24 mouse cellular contexts compared by ENCODE assay signal in the genomic region with DNA sequence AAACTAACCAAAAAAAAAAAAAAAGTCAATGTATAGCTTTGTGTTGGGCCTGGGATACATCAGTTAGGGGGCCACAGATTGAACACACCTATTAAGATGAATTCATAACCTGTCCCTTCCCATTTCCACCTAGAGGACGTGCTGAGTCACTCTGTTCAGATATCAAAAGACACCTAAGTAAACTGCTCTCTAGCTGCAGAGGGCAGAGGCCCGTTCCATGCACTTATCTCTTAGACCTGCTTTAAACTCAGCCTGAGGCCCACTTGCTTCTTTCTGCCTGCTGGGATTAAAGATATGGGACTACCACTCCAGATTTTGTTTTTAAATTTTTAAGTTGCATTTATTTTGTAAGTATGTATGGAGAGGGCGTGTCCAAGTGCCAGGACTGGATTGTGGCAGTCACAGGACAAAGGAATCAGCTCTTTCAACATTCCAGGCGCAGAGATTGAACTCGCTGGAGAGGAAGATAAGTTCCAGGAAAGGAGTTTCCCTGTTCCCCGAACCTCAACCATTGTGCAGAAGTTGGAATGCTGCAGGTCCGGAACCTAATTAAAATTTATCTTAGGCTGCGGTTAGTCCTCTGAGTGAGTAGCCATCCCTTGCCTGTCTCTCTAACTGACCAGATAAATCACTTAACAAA. TPM values are rescaled to one million over a fixed set of nuclear protein-coding genes. Genes with fewer than 3 reads are reported as not detected.
DNase-seq lines count a peak whose midpoint lies in the region; ATAC-seq lines count a peak whose summit lies in the region.
"Had no signal": no experiment of that assay in that cellular context is flagged by ENCODE, and none has a peak within 500 bp of the region (broad histone marks: within the 10 kb centered on the region; RNA-seq: fewer than 3 reads in every experiment).

No protein-coding gene starts in this region.

- H3K4me3 ChIP-seq in heart, embryonic 14.5 days (ENCODE audit: control insufficient read depth in 1 of 2, insufficient read depth in 1 of 2, low read depth in 1 of 2, low read length in 2 of 2) = no peak overlapping the region
- no peak overlapping the region for H3K4me3 ChIP-seq in liver, embryonic 15.5 days (replicated peaks)
- H3K4me3 ChIP-seq: forebrain, embryonic 12.5 days; gastrocnemius, adult 2 months; layer of hippocampus, adult 2 months; midbrain, embryonic 12.5 days; neural tube, embryonic 12.5 days had no signal

- DNase-seq in heart, adult 18-20 months = no peak
- DNase-seq in lung, postnatal 36 days = peak; percentile 62
- no peak for DNase-seq in lung, postnatal 10 days
- peak; percentile 84 for DNase-seq in yolk sac, embryonic 10.5 days (ENCODE audit: low spot score)
- DNase-seq in cerebellum, postnatal 14 days = no peak
- DNase-seq in retina, embryonic 14.5 days (ENCODE audit: low spot score) = no peak
- DNase-seq: adrenal gland, adult 2 months; cerebellum, adult 8-10 months; gastrocnemius, adult 2 months; kidney, adult 2 months; kidney, postnatal 10 days; left cerebral cortex, postnatal 4 days; right cerebral cortex, adult 18-20 months; thymus, adult 2 months had no signal

- 0 out of 2 replicates have a peak overlapping the region, but pooled peaks have one; percentile 46 for H3K9ac ChIP-seq in heart, embryonic 14.5 days (ENCODE audit: low read length)
- H3K9ac ChIP-seq in liver, embryonic 15.5 days = no peak overlapping the region
- H3K9ac ChIP-seq: forebrain, embryonic 12.5 days; midbrain, embryonic 12.5 days; neural tube, embryonic 12.5 days had no signal

- H3K36me3 ChIP-seq in heart, embryonic 14.5 days (ENCODE audit: control insufficient read depth, insufficient read depth, low read length) = peaks cover 7% of the 10 kb centered on the region; the same call in 1 of the 2 replicates
- no peaks in the 10 kb centered on the region; the same call in 1 of the 2 replicates for H3K36me3 ChIP-seq in liver, embryonic 15.5 days (replicated peaks)

- H3K4me2 ChIP-seq in heart, embryonic 14.5 days (ENCODE audit: low read length) = 0 out of 2 replicates have a peak overlapping the region, but pooled peaks have one; percentile 8
- no peak overlapping the region for H3K4me2 ChIP-seq in liver, embryonic 15.5 days
- H3K4me2 ChIP-seq: forebrain, embryonic 12.5 days; midbrain, embryonic 12.5 days; neural tube, embryonic 12.5 days had no signal

- WGBS in heart, embryonic 14.5 days = 15% methylated on average over 8 of the region's 8 CpGs
- WGBS in liver, embryonic 15.5 days (ENCODE audit: insufficient replicate concordance) = 43% methylated on average over 8 of the region's 8 CpGs

- no peaks in the 10 kb centered on the region for H3K9me3 ChIP-seq in heart, embryonic 14.5 days (ENCODE audit: control insufficient read depth, low read length)
- no peaks in the 10 kb centered on the region for H3K9me3 ChIP-seq in liver, embryonic 15.5 days (replicated peaks)
- H3K9me3 ChIP-seq: forebrain, embryonic 12.5 days; midbrain, embryonic 12.5 days; neural tube, embryonic 12.5 days had no signal

- H3K4me1 ChIP-seq in heart, embryonic 14.5 days (ENCODE audit: control insufficient read depth in 2 of 2, insufficient read depth in 2 of 2, low read length in 2 of 2) = peaks cover 6 to 16% of the 10 kb centered on the region in 2 experiments
- H3K4me1 ChIP-seq in liver, embryonic 15.5 days (replicated peaks) = peaks cover 19% of the 10 kb centered on the region; the same call in 1 of the 2 replicates

- peak overlapping the region in 1 of 2 experiments; percentile 19; a peak in 2 of 4 replicates for H3K27ac ChIP-seq in heart, embryonic 14.5 days (replicated peaks in 1 of 2; ENCODE audit: control insufficient read depth in 1 of 2, insufficient read depth in 1 of 2, low read depth in 2 of 2, low read length in 2 of 2)
- H3K27ac ChIP-seq in liver, embryonic 15.5 days (replicated peaks) = no peak overlapping the region
- H3K27ac ChIP-seq: forebrain, embryonic 12.5 days; gastrocnemius, adult 2 months; layer of hippocampus, adult 2 months; macrophage; midbrain, embryonic 12.5 days; neural tube, embryonic 12.5 days had no signal

- no peak for ATAC-seq in heart, embryonic 14.5 days (ENCODE audit: insufficient number of reproducible peaks, insufficient read depth, low FRiP score, low read depth)
- ATAC-seq in liver, embryonic 15.5 days (ENCODE audit: insufficient read depth) = peak; percentile 35
- ATAC-seq: hindbrain, embryonic 16.5 days had no signal

- H3K27me3 ChIP-seq in heart, embryonic 14.5 days (ENCODE audit: control insufficient read depth, insufficient read depth, low read length) = peaks cover 3% of the 10 kb centered on the region; the same call in 1 of the 2 replicates
- H3K27me3 ChIP-seq in liver, embryonic 15.5 days = peaks cover 45% of the 10 kb centered on the region
- H3K27me3 ChIP-seq: CH12.LX had no signal

RNA-seq across cellular contexts. Expression of a gene that starts 5.5 kb away (rescaled TPM):
- polyA plus RNA-seq in heart, embryonic 14.5 days (2014; fragmentation: Nextera tagmentation; extraction: Ambion mirVana) = 0.05 and 0.09 TPM in 2 replicates
- total RNA-seq in heart, adult 18-20 months (2021) = 1 to 10 TPM in 1 of 2 experiments, under 1 TPM in 1; 0.45 to 1.3 TPM
- 0.03 and 0.07 TPM in 2 replicates for polyA plus RNA-seq in liver, embryonic 15.5 days (2015; fragmentation: Nextera tagmentation; extraction: Ambion mirVana)
- polyA plus RNA-seq: embryonic facial prominence, embryonic 11.5 days; forebrain, embryonic 12.5 days; midbrain, embryonic 12.5 days; neural tube, embryonic 12.5 days had no signal

RNA-seq across cellular contexts. Expression of a gene that starts 20.5 kb away (rescaled TPM):
- polyA plus RNA-seq in heart, embryonic 14.5 days (2014; fragmentation: Nextera tagmentation; extraction: Ambion mirVana) = 162 and 181 TPM in 2 replicates
- total RNA-seq in heart, adult 18-20 months (2021) = 100 to 1,000 TPM; 345 to 482 TPM
- polyA plus RNA-seq in liver, embryonic 15.5 days (2015; fragmentation: Nextera tagmentation; extraction: Ambion mirVana) = 52.6 and 59.6 TPM in 2 replicates

RNA-seq across cellular contexts. Expression of a gene that starts 25.0 kb away (rescaled TPM):
- 45.5 and 48.8 TPM in 2 replicates for polyA plus RNA-seq in heart, embryonic 14.5 days (2014; fragmentation: Nextera tagmentation; extraction: Ambion mirVana)
- total RNA-seq in heart, adult 18-20 months (2021) = 100 to 1,000 TPM; 229 to 242 TPM
- polyA plus RNA-seq in liver, embryonic 15.5 days (2015; fragmentation: Nextera tagmentation; extraction: Ambion mirVana) = 23.5 and 23.8 TPM in 2 replicates

RNA-seq across cellular contexts. Expression of a gene that starts 28.4 kb away (rescaled TPM):
- polyA plus RNA-seq in heart, embryonic 14.5 days (2014; fragmentation: Nextera tagmentation; extraction: Ambion mirVana) = 19.1 and 19.4 TPM in 2 replicates
- total RNA-seq in heart, adult 18-20 months (2021) = 10 to 100 TPM; 11.8 to 15.0 TPM
- polyA plus RNA-seq in liver, embryonic 15.5 days (2015; fragmentation: Nextera tagmentation; extraction: Ambion mirVana) = 11.7 and 13.6 TPM in 2 replicates

RNA-seq across cellular contexts. Expression of a gene that starts 53.0 kb away (rescaled TPM):
- polyA plus RNA-seq in heart, embryonic 14.5 days (2014; fragmentation: Nextera tagmentation; extraction: Ambion mirVana) = 24.0 and 24.3 TPM in 2 replicates
- 1 to 10 TPM; 4.0 to 4.2 TPM for total RNA-seq in heart, adult 18-20 months (2021)
- polyA plus RNA-seq in liver, embryonic 15.5 days (2015; fragmentation: Nextera tagmentation; extraction: Ambion mirVana) = 23.1 and 25.1 TPM in 2 replicates

Comparison
In these comparisons a context has a peak if more than half of its experiments do, and no peak if none do; other contexts are left out.
1. DNase-seq: peak in lung, postnatal 36 days (single experiment) and yolk sac, embryonic 10.5 days (single experiment); none in heart, adult 18-20 months (0 of 2), lung, postnatal 10 days (single experiment), cerebellum, postnatal 14 days (0 of 2) and retina, embryonic 14.5 days (single experiment).